Comparison of ENCODE assay signal across 8 mouse cellular contexts in genomic region chr7:25141761-25142160, GRCm38 (mm10). TPM values are rescaled to one million over a fixed set of nuclear protein-coding genes. Genes with fewer than 3 reads are reported as not detected.
DNase-seq lines count a peak whose midpoint lies in the region; ATAC-seq and TF ChIP-seq lines count a peak whose summit lies in the region.

No protein-coding gene starts in this region.

- H3ac ChIP-seq in myocyte (ENCODE audit: control insufficient read depth, insufficient read length), result no peak overlapping the region

- no peak for TF ChIP-seq CTCF in intestine, postnatal 0 days (IDR thresholded peaks at IDR 0.05; ENCODE audit: low read depth)

- no peak overlapping the region for H3K4me3 ChIP-seq in intestine, embryonic 15.5 days (replicated peaks)
- H3K4me3 ChIP-seq in intestine, postnatal 0 days (ENCODE audit: low read depth, low read length), result no peak overlapping the region
- H3K4me3 ChIP-seq in kidney, embryonic 16.5 days (ENCODE audit: low read length), result no peak overlapping the region
- H3K4me3 ChIP-seq in myocyte, result no peak overlapping the region

- H3K79me2 ChIP-seq in myocyte (ENCODE audit: control insufficient read depth, insufficient read depth), result no peaks in the 10 kb centered on the region

- peak; percentile 36; the same call in 1 of the 2 replicates for ATAC-seq in intestine, embryonic 15.5 days
- ATAC-seq in intestine, postnatal 0 days, result no peak
- 0 out of 2 replicates have a peak, but pooled peaks have one; percentile 61 for ATAC-seq in kidney, embryonic 16.5 days (ENCODE audit: low FRiP score, low TSS enrichment)
- ATAC-seq in activated CD4-positive, CD25-positive, alpha-beta regulatory T cell, adult 4 months, result no peak

- no peaks in the 10 kb centered on the region for H3K4me1 ChIP-seq in intestine, embryonic 15.5 days (replicated peaks)
- no peaks in the 10 kb centered on the region for H3K4me1 ChIP-seq in intestine, postnatal 0 days (replicated peaks; ENCODE audit: control insufficient read depth, insufficient read depth, low read length)
- no peaks in the 10 kb centered on the region for H3K4me1 ChIP-seq in kidney, embryonic 16.5 days (ENCODE audit: insufficient read depth, low read length)

- H3K9ac ChIP-seq in intestine, embryonic 15.5 days, result no peak overlapping the region
- no peak overlapping the region for H3K9ac ChIP-seq in intestine, postnatal 0 days (ENCODE audit: low read depth, low read length)
- H3K9ac ChIP-seq in kidney, embryonic 16.5 days (replicated peaks; ENCODE audit: low read length), result no peak overlapping the region

- H3K9me3 ChIP-seq in intestine, embryonic 15.5 days, result no peaks in the 10 kb centered on the region
- H3K9me3 ChIP-seq in intestine, postnatal 0 days (ENCODE audit: control insufficient read depth), result no peaks in the 10 kb centered on the region
- no peaks in the 10 kb centered on the region for H3K9me3 ChIP-seq in kidney, embryonic 16.5 days (ENCODE audit: low read length)

- no peaks in the 10 kb centered on the region for H3K36me3 ChIP-seq in intestine, embryonic 15.5 days
- H3K36me3 ChIP-seq in intestine, postnatal 0 days (ENCODE audit: control insufficient read depth, insufficient read depth), result no peaks in the 10 kb centered on the region
- H3K36me3 ChIP-seq in kidney, embryonic 16.5 days (ENCODE audit: insufficient read depth, low read length), result no peaks in the 10 kb centered on the region
- no peaks in the 10 kb centered on the region for H3K36me3 ChIP-seq in myocyte (ENCODE audit: control insufficient read depth, insufficient read depth)

- 1% methylated on average over 5 of the region's 5 CpGs for WGBS in intestine, embryonic 15.5 days
- under 1% methylated on average over 5 of the region's 5 CpGs for whole genome bisulfite sequencing in intestine, postnatal 0 days
- WGBS in kidney, embryonic 16.5 days, result 3% methylated on average over 5 of the region's 5 CpGs

- no peak for TF ChIP-seq POLR2A in myocyte (IDR thresholded peaks at IDR 0.05; ENCODE audit: insufficient read length, low read depth)

- peak; percentile 31 for DNase-seq in adipocyte (ENCODE audit: low spot score)
- DNase-seq in right cerebral cortex, postnatal 10 days (ENCODE audit: low spot score in 2 of 2), result no peak
- DNase-seq in cerebellum, postnatal 25 days, result no peak

- no peak overlapping the region for H3K4me2 ChIP-seq in intestine, embryonic 15.5 days (replicated peaks)
- no peak overlapping the region for H3K4me2 ChIP-seq in intestine, postnatal 0 days (replicated peaks; ENCODE audit: low read depth)
- no peak overlapping the region for H3K4me2 ChIP-seq in kidney, embryonic 16.5 days (replicated peaks; ENCODE audit: low read depth, low read length)
- H3K4me2 ChIP-seq in myocyte (ENCODE audit: low read depth), result no peak overlapping the region

- H3K27ac ChIP-seq in intestine, embryonic 15.5 days, result no peak overlapping the region
- no peak overlapping the region for H3K27ac ChIP-seq in intestine, postnatal 0 days (ENCODE audit: low read depth, low read length)
- H3K27ac ChIP-seq in kidney, embryonic 16.5 days (ENCODE audit: low read length), result no peak overlapping the region

- H3K27me3 ChIP-seq in intestine, embryonic 15.5 days (replicated peaks), result peaks cover 5% of the 10 kb centered on the region; the same call in 1 of the 2 replicates
- H3K27me3 ChIP-seq in intestine, postnatal 0 days (replicated peaks; ENCODE audit: control insufficient read depth, insufficient read depth, low read length), result no peaks in the 10 kb centered on the region
- no peaks in the 10 kb centered on the region for H3K27me3 ChIP-seq in kidney, embryonic 16.5 days (ENCODE audit: insufficient read depth, low read length)
- peaks cover 17% of the 10 kb centered on the region for H3K27me3 ChIP-seq in myocyte (ENCODE audit: control insufficient read depth, insufficient read depth, insufficient read length)

TF ChIP-seq in myocyte, 11 proteins besides CTCF, POLR2A, EP300 and RAD21:
- no peak for TF ChIP-seq TCF12 (IDR thresholded peaks at IDR 0.05; ENCODE audit: insufficient read depth, poor library complexity, severe bottlenecking)
- TF ChIP-seq REST (IDR thresholded peaks at IDR 0.05; ENCODE audit: insufficient read depth, insufficient read length), result peak; percentile 83

RNA-seq across cellular contexts. Expression of gene Pou2f2, which starts 37.8 kb away (rescaled TPM):
- polyA plus RNA-seq in intestine, embryonic 15.5 days (2015; fragmentation: Nextera tagmentation; extraction: Ambion mirVana), result 1.8 TPM in 2 replicates
- 0.53 and 0.72 TPM in 2 replicates for polyA plus RNA-seq in intestine, postnatal 0 days (2015; fragmentation: Nextera tagmentation; extraction: Ambion mirVana)
- 0.40 and 0.99 TPM in 2 replicates for polyA plus RNA-seq in kidney, embryonic 16.5 days (2015; fragmentation: Nextera tagmentation; extraction: Ambion mirVana)
- polyA plus RNA-seq in myocyte (2012; fragmentation: generic; extraction: Trizol), result 0.01 TPM
- polyA plus RNA-seq in activated CD4-positive, CD25-positive, alpha-beta regulatory T cell, adult 4 months (2017; shearing (Covaris generic)), result 10 to 100 TPM; 19.1 to 25.3 TPM

Comparison
In these comparisons a context has a peak if more than half of its experiments do, and no peak if none do; other contexts are left out.
1. ATAC-seq: peak in intestine, embryonic 15.5 days (single experiment) and kidney, embryonic 16.5 days (single experiment); none in intestine, postnatal 0 days (single experiment) and activated CD4-positive, CD25-positive, alpha-beta regulatory T cell, adult 4 months (single experiment).